Mouse (Mus musculus): ENCODE data around the gene Vmn1r78.
"Not testable (repeated sequence)": the region's sequence is repeated elsewhere in the genome, so short reads cannot be mapped to it uniquely, and the experiment has no call there.

Vmn1r78 gene

DNA sequence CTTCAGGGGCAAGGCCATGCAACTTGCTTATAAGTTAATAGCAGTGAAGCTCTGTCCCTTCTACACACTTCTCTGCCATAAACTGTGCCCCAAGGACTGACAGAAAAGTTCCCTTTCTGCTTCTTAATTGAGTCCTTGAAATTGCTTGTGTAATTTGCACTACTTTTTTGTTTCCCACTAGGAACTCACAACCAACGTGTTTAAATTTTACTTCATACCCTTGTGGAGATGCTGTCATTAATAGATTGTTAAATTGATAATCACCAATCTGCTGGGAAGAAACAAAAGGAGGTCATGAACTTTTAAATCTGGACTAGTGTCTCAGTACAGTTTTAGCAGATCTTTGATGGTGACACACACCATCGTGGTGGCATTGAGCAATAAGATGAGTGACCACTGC is at the start of gene Vmn1r78:
Vmn1r78 (plus strand) TSS at position 301 of the 400 bp plus-strand sequence.
- no peak for DNase-seq

DNA sequence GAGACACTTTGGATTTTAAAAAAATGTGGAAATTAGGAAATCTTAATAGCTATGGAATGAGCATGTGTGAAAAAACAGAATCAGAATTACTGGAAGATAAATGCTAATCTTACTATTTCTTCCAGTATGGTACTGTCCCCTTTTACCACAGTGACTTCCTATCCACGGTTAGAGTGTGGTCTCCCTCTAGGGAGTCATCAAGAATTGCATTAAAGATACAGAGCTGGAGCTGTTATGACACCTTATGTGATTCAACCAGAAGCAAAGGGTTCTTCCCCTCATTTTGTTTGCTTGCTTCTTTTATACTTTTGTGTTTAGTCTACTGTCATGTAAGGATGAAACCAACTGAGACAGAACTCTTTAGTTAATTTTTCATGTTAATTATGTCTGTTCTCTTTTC is 6.4 kb downstream of the Vmn1r78 start:
- DNase-seq: not testable (repeated sequence)

DNA sequence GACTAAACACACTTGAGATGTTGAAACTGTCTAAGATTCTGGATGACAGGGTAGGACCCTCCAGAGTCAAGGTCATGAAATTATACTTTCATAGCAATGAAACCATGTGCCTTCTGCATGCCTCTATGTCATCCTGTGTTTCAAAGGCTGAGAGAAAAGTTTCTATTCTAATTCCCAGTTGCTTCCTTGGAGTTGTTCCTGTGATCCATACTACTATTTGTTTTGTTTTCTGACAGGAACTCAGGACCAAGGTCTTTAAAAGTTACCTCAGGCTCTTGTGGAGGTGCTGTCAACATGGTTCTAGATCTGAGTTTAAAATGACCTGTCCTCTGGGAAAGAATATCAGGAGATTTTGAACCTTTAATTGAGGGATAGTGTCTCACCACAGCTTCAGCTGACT is 20.9 kb downstream of the Vmn1r78 start, which contains the start of gene Vmn1r79:
Vmn1r79 (plus strand) TSS at position 301 of the 400 bp plus-strand sequence.
- not testable (repeated sequence) for DNase-seq

DNA sequence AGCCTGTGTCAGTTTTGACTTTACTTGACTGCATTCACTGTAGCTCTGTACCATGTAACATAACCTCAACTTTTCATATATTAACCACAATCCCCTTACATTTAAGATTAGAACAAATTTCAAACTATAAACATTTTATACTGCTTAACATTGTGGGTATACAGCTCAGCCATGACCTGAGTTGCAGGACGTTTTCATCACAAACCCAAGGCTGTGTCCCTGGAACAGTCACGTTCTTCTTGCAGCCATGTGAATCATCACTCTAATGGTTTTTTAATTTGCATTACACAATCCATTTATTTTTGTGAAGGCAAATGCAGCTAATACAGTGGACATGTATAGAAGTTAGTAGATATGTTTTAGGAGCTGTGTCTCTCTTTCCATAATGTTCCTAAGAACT is 22.9 kb downstream of the Vmn1r78 start:
- DNase-seq: not testable (repeated sequence)

DNA sequence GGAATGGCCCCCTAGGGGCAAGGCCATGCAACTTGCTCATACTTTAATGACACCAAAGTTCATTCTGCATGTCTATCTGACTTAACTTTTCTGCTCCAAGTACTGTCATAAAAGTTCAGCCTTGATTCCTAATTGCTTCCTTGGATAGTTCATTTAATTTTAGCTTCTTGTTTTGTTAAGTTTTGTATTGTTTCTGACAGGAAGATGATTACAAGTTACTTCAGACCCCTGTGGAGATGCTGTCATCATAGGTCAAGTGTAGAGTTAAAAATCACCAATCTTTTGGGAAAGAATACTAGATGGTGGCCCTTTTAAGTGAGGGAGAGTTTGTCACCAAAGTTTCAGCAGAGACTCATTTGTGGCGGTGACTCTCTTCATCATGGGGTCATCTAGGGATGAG is 38.9 kb downstream of the Vmn1r78 start, which contains the start of gene Vmn1r80:
Vmn1r80 (plus strand) TSS at position 301 of the 400 bp plus-strand sequence.
- DNase-seq: no peak

DNA sequence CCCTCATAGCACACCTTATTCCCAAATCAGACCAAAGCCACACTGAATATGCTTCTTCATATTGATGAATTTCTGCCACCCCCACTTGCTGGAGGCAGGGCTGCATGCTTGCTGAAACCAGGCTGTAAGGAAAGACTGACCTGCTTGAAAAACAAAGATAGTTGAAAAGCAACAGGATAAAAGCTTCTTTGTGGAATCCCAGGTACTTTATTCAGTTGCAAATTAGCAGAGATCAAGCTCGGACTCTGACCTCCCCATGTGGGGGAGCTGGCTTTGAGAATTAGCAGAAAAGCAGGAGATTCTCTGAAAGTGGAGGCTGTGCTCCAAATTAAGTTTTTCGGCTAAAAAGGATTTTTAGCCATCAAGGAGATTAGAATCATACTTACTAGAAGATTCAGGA is 54.1 kb downstream of the Vmn1r78 start:
- no peak for DNase-seq
